Comparison of ENCODE assay signal across 20 mouse cellular contexts in genomic region chr12:40341443-40341842, GRCm38 (mm10).
DNase-seq lines count a peak whose midpoint lies in the region; ATAC-seq lines count a peak whose summit lies in the region.
"Had no signal": no experiment of that assay in that cellular context is flagged by ENCODE, and none has a peak within 500 bp of the region (broad histone marks: within the 10 kb centered on the region; RNA-seq: fewer than 3 reads in every experiment).

No protein-coding gene starts in this region.

- H3K4me1 ChIP-seq in heart, embryonic 16.5 days (ENCODE audit: control insufficient read depth, insufficient read depth, low read length) = peaks cover 28% of the 10 kb centered on the region
- H3K4me1 ChIP-seq in limb, embryonic 10.5 days = no peaks in the 10 kb centered on the region
- H3K4me1 ChIP-seq: hindbrain, embryonic 10.5 days; limb, embryonic 12.5 days; liver, embryonic 15.5 days; megakaryocyte, embryonic 14.5 days had no signal

- 31% methylated on average over 5 of the region's 5 CpGs for WGBS in heart, embryonic 16.5 days
- 66% methylated on average over 5 of the region's 5 CpGs for WGBS in limb, embryonic 10.5 days

- H3K27ac ChIP-seq in heart, embryonic 16.5 days (ENCODE audit: low read length) = no peak overlapping the region
- H3K27ac ChIP-seq in limb, embryonic 10.5 days = no peak overlapping the region
- H3K27ac ChIP-seq: embryonic facial prominence, embryonic 13.5 days; hindbrain, embryonic 10.5 days; layer of hippocampus, adult 2 months; left cerebral cortex, adult 2 months; limb, embryonic 12.5 days; liver, embryonic 15.5 days; neural tube, embryonic 12.5 days had no signal

- no peaks in the 10 kb centered on the region for H3K36me3 ChIP-seq in heart, embryonic 16.5 days (ENCODE audit: control insufficient read depth, insufficient read depth)
- H3K36me3 ChIP-seq in limb, embryonic 10.5 days = no peaks in the 10 kb centered on the region
- H3K36me3 ChIP-seq: embryonic facial prominence, embryonic 13.5 days; hindbrain, embryonic 10.5 days; limb, embryonic 12.5 days; liver, embryonic 15.5 days; neural tube, embryonic 12.5 days had no signal

- no peaks in the 10 kb centered on the region for H3K9me3 ChIP-seq in heart, embryonic 16.5 days (replicated peaks; ENCODE audit: control insufficient read depth, low read length)
- H3K9me3 ChIP-seq in limb, embryonic 10.5 days (replicated peaks) = no peaks in the 10 kb centered on the region
- H3K9me3 ChIP-seq: embryonic facial prominence, embryonic 13.5 days; hindbrain, embryonic 10.5 days; limb, embryonic 12.5 days; liver, embryonic 15.5 days; megakaryocyte, embryonic 14.5 days; neural tube, embryonic 12.5 days had no signal

- no peak overlapping the region for H3K4me3 ChIP-seq in heart, embryonic 16.5 days (ENCODE audit: low read length)
- H3K4me3 ChIP-seq in limb, embryonic 10.5 days = no peak overlapping the region
- H3K4me3 ChIP-seq: embryonic facial prominence, embryonic 13.5 days; hindbrain, embryonic 10.5 days; layer of hippocampus, adult 2 months; left cerebral cortex, adult 2 months; limb, embryonic 12.5 days; liver, embryonic 15.5 days; megakaryocyte, embryonic 14.5 days; neural tube, embryonic 12.5 days had no signal

- DNase-seq in heart, adult 9 months (ENCODE audit: low spot score in 2 of 2) = no peak
- DNase-seq in lung, postnatal 25 days (ENCODE audit: low spot score) = peak; percentile 11
- DNase-seq in lung, postnatal 14 days = no peak
- peak; percentile 53 for DNase-seq in kidney, postnatal 14 days
- DNase-seq in limb, embryonic 10.5 days (ENCODE audit: low spot score) = no peak
- DNase-seq: cerebellum, postnatal 14 days; gastrocnemius, postnatal 14 days; thymus, adult 18-20 months had no signal

- H3K4me2 ChIP-seq in heart, embryonic 16.5 days (ENCODE audit: low read depth, low read length) = peak overlapping the region; percentile 26; the same call in 1 of the 2 replicates
- H3K4me2 ChIP-seq: embryonic facial prominence, embryonic 13.5 days; limb, embryonic 12.5 days; liver, embryonic 15.5 days; neural tube, embryonic 12.5 days had no signal

- ATAC-seq in heart, embryonic 16.5 days (replicated peaks; ENCODE audit: extremely low read depth, insufficient read depth, low FRiP score) = 0 out of 2 replicates have a peak, but pooled peaks have one; percentile 41
- no peak for ATAC-seq in frontal cortex, adult (ENCODE audit: low TSS enrichment)
- ATAC-seq: CD4-positive, CD25-positive, alpha-beta regulatory T cell, adult 4 months; inflammation-experienced regulatory T-cells, adult 6 months had no signal

- no peak overlapping the region for H3K9ac ChIP-seq in heart, embryonic 16.5 days (ENCODE audit: low read length)
- H3K9ac ChIP-seq: embryonic facial prominence, embryonic 13.5 days; limb, embryonic 12.5 days; liver, embryonic 15.5 days; neural tube, embryonic 12.5 days had no signal

- H3K27me3 ChIP-seq in heart, embryonic 16.5 days (ENCODE audit: control insufficient read depth, insufficient read depth, low read length) = no peaks in the 10 kb centered on the region
- no peaks in the 10 kb centered on the region for H3K27me3 ChIP-seq in limb, embryonic 10.5 days (ENCODE audit: low read depth, poor library complexity, severe bottlenecking)
- H3K27me3 ChIP-seq: embryonic facial prominence, embryonic 13.5 days; limb, embryonic 12.5 days; liver, embryonic 15.5 days; megakaryocyte, embryonic 14.5 days; neural tube, embryonic 12.5 days had no signal

Comparison
In these comparisons a context has a peak if more than half of its experiments do, and no peak if none do; other contexts are left out.
1. DNase-seq: peak in lung, postnatal 25 days (single experiment) and kidney, postnatal 14 days (single experiment); none in heart, adult 9 months (0 of 2), lung, postnatal 14 days (single experiment) and limb, embryonic 10.5 days (single experiment).